Mouse (Mus musculus) retina, adult 2 months (tissue): Measurements from ENCODE around the gene Msn.
"Not testable (repeated sequence)": the region's sequence is repeated elsewhere in the genome, so short reads cannot be mapped to it uniquely, and the experiment has no call there.

Experiments
- DNase-seq: peaks from one replicate; pipeline ENCODE4 v3.0.0-alpha.2; 2012; ENCODE audit warnings: low read depth, low spot score

The Msn gene

DNA sequence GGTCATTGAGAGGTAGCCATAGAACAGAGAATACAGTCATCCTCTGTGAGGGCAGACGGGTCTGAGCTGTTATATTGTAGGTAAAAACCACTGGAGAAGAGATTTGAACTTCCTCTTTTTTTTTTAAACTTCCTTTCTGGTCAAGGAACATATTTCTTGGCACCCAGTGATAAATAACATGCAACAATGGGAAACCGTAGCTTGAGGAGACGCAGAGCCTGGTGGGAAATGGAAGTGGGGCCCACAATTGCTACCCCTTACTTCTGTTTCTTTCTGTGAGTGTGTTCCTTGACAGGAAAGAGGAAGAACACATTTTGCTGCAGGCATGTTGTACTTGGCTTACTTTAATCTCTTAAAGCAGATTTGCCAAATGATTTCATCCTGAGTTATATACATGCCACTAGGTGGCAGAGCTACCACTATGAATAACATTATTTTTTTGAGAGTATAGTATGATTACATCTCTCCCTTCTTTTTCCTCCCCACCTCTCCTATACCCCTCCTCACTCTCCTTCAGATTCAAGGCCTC is 49.2 kb downstream of the Msn start:
- DNase-seq: no peak

DNA sequence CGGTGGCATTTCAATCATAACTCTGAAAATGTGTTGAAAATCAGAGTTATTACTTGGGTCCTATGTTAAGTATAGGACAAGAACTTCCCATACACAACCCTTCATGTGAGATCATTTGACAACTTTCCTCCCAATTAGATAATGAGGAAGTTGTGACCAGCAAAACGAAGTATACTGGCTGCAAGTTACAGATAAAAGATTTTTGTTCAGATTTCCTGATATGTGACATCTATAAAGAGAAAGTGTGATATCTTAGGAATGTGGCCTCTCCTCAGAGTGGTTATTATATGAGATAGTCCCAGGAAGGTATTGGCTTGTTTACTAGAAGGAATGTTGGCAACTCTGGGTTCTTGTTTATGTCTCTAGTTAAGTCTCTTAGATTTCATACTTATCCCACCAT is 52.4 kb downstream of the Msn start:
- DNase-seq: no peak

- no peak for DNase-seq
Measured at GRCm38 (mm10) chrX:96153362-96153761, 57.5 kb downstream of the Msn start.

GRCm38 (mm10) chrX:96157936-96158335 is 62.1 kb downstream of the Msn start:
- DNase-seq: no peak

GRCm38 (mm10) chrX:96162571-96162970 is 66.7 kb downstream of the Msn start:
- DNase-seq: no peak

DNA sequence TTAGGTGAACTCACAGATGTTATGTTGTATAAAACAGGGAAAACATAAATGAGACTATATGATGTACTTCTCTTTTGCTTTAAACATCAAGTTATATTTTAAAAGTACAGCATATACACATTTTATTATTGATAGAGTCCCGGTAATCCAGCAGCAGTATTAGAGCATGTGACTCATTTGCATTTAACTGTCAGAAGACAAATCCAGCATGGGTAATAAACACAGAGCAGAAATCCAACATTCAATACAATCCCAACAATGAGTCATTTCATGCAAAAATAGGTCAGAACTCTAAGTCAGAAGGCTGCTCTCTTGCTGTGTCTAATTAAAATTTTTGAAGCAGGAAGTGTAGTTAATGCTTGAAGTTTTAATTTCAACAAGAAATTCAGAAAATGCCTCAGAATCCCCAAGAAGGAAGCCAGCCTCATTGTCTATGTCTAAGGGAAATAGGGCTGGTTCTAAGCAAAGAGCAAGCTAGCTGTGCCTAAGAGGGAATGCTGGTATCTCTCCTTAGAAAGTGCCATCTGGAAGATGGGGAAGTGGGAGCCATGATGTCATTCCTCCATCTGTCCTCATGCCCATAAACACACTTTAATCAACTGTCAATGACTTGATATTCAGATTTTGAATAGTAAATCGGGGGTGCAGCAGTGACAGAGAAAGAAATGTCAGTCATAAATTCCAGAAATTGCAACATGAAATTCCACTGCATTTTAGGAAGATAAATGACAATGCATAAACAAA is 76.0 kb downstream of the Msn start:
- DNase-seq: no peak

DNA sequence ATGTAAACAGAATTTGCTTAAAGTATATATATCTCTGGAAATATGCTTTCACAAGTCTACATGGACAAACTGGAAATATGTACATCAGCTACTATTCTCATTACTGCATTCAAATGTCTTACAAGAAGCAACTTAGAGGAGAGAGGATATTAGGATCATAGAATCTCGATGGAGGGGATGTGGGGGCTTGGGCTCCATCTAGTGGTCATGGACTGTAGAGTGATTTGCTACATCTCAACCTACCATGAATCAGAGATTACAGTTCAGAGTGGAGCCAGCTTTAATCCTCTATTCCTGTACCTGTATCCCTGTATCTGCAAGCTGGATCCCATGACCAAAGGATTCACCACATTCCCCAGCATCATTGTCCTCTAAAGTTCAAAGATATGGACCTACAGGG is 82.6 kb downstream of the Msn start:
- no peak for DNase-seq

- DNase-seq: no peak
Measured at GRCm38 (mm10) chrX:96184100-96184732, 88.4 kb downstream of the Msn start.

DNA sequence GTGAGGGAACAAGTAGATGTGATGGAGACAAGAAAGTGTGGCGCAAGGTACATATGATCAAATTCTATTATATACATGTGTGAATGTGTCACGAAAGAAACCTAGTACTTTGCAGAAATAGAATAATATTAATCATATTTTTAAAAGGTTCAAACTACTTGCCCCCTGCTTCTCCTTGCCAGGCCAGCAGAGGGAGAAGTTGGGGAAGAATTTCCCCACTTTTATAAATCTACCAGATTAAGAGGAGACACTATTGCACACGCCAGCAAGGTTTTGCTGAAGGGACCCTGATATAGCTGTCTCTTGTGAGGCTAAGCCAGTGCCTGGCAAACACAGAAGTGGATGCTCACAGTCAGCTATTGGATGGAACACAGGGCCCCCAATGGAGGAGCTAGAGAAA is 109.3 kb downstream of the Msn start:
- not testable (repeated sequence) for DNase-seq

- no peak for DNase-seq
Measured at GRCm38 (mm10) chrX:96206872-96207271, 111.0 kb downstream of the Msn start.

DNA sequence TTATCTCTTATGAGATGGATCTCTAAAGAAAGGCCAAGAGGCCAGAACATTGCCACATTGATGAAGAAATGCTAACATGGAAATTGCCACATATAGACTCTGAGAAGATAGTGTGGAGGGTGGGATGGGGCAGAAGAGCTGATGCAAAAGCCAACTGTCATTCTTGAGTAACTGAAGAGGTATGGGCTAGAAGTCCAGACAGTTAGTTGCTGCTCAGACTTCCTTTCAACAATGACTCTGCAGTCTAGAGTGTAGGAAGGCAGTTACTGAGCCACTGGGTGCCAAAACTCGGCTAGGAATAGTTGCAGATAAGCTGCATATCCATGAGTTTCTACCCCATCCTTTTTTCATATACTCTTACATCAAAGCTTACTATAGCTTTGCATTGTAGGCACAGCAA is 122.2 kb downstream of the Msn start:
- no peak for DNase-seq
